Mouse (Mus musculus): ENCODE data around the gene Ttc28.

- TF ChIP-seq CTCF (IDR thresholded peaks at IDR 0.05; ENCODE audit: control insufficient read depth, insufficient read depth, insufficient read length) (no peak), MYOG (IDR thresholded peaks at IDR 0.05; ENCODE audit: control insufficient read depth, extremely low read depth, insufficient read length) (no peak), MYOD1 (IDR thresholded peaks at IDR 0.05; ENCODE audit: control insufficient read depth, insufficient read length, low read depth) (no peak), USF1 (IDR thresholded peaks at IDR 0.05; ENCODE audit: low read depth) (no peak), MAX (IDR thresholded peaks at IDR 0.05) (no peak), CEBPB (IDR thresholded peaks at IDR 0.05; ENCODE audit: low read depth) (no peak)
Observed at GRCm38 (mm10) chr5:110831036-110831720, 48.4 kb upstream of the Ttc28 start.
